Mouse (Mus musculus) kidney, embryonic 14.5 days (tissue): ENCODE results near the gene Mknk2. TPM values are rescaled to one million over a fixed set of nuclear protein-coding genes. Genes with fewer than 3 reads are reported as not detected.
"Not testable (repeated sequence)": the region's sequence is repeated elsewhere in the genome, so short reads cannot be mapped to it uniquely, and the experiment has no call there.

Source experiments
- ATAC-seq: fragments of 200-750 bp; cut with Nextera tagmentation; 2 replicates; pipeline ENCODE4 v1.8.0; 2017; ENCODE audit warnings: moderate number of reproducible peaks, mild to moderate bottlenecking, moderate TSS enrichment, moderate library complexity; ENCODE audit not compliant: low FRiP score, low TSS enrichment
- H3K27ac ChIP-seq: fragments of 300-500 bp; sonication (generic); 2 replicates; pipeline ENCODE4 v1.5.1; 2014; ENCODE audit warnings: low read depth, mild to moderate bottlenecking, low read length, moderate library complexity, mixed read lengths
- H3K27me3 ChIP-seq: fragments of 300-500 bp; sonication (generic); 2 replicates; pipeline ENCODE4 v1.6.1; 2014; ENCODE audit warnings: mild to moderate bottlenecking, low read length; ENCODE audit not compliant: control insufficient read depth, insufficient read depth
- H3K36me3 ChIP-seq: fragments of 300-500 bp; sonication (generic); 2 replicates; pipeline ENCODE4 v1.6.1; 2014; ENCODE audit warnings: low read length, mixed read lengths; ENCODE audit not compliant: control insufficient read depth, insufficient read depth
- H3K4me1 ChIP-seq: fragments of 300-500 bp; sonication (generic); 2 replicates; pipeline ENCODE4 v1.6.1; 2014; ENCODE audit warnings: low read length, mixed read lengths; ENCODE audit not compliant: control insufficient read depth, insufficient read depth
- H3K4me2 ChIP-seq: fragments of 300-500 bp; sonication (generic); replicated peaks from 2 replicates; pipeline ENCODE4 v1.6.1; 2014; ENCODE audit warnings: low read depth, mild to moderate bottlenecking, low read length
- H3K4me3 ChIP-seq: fragments of 300-500 bp; sonication (generic); 2 replicates; pipeline ENCODE4 v1.5.1; 2014; ENCODE audit warnings: mild to moderate bottlenecking, low read length
- H3K9ac ChIP-seq: fragments of 300-500 bp; sonication (generic); 2 replicates; pipeline ENCODE4 v1.6.1; 2014; ENCODE audit warnings: low read depth, mild to moderate bottlenecking, low read length, moderate library complexity
- H3K9me3 ChIP-seq: fragments of 300-500 bp; sonication (generic); 2 replicates; pipeline ENCODE4 v1.6.1; 2016; ENCODE audit warnings: low read length; ENCODE audit not compliant: control insufficient read depth
- WGBS: fragments of 180-500 bp; shearing (Covaris S2); extraction: QIAGEN DNeasy Blood & Tissue Kit; methylation state at CpG from one replicate; pipeline ENCODE4 v1.1.7; 2014; 5-methylcytosine and 5-hydroxymethylcytosine counted together
- polyA plus RNA-seq: library from polyadenylated mRNA; unstranded; fragments of >200 nt; fragmentation: Nextera tagmentation; extraction: Ambion mirVana; gene quantifications from 2 replicates; pipeline ENCODE4 v1.2.1, GENCODE M21; 2014

Gene Mknk2
- polyA plus RNA-seq, 1 experiment from 2014 or later = 99.2 TPM

DNA sequence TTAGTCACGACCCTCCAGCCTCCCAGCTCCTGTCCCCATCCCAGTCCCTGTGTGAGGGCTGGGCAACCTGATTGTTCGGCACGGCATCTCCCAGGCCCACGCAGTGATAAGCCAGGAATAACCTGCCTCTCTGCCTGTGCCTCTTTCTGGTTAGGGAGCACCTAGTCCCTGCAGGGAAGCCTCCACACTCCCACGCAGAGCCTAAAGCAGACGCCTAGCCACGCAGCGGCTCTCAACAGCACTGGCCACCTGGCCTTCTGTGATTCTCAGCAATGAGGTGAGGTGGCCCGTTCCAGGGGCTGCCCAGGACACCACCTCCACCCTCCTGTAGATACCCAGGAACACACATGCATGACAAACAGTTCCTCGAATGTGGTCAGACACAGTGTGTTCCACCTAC lies 27.5 kb downstream of the Mknk2 start:
- ATAC-seq = no peak
- H3K4me2 ChIP-seq = no peak overlapping the region
- H3K27ac ChIP-seq = no peak overlapping the region
- WGBS = 85% methylated on average over 10 of the region's 10 CpGs
- no peaks in the 10 kb centered on the region for H3K9me3 ChIP-seq
- H3K4me1 ChIP-seq = peaks cover 8% of the 10 kb centered on the region
- no peak overlapping the region for H3K9ac ChIP-seq
- no peaks in the 10 kb centered on the region for H3K27me3 ChIP-seq
- no peak overlapping the region for H3K4me3 ChIP-seq
- peaks cover 33% of the 10 kb centered on the region for H3K36me3 ChIP-seq

GRCm38 (mm10) chr10:80649910-80650309 lies 28.0 kb downstream of the Mknk2 start:
- not testable (repeated sequence) for H3K9ac ChIP-seq, H3K4me1 ChIP-seq, H3K4me2 ChIP-seq, ATAC-seq, H3K27me3 ChIP-seq, H3K27ac ChIP-seq, H3K9me3 ChIP-seq, H3K4me3 ChIP-seq
- H3K36me3 ChIP-seq = peaks cover 38% of the 10 kb centered on the region
- WGBS = 90% methylated on average over 6 of the region's 6 CpGs

- Histone ChIP-seq H3K27ac (no peak overlapping the region), H3K36me3 (peaks cover 59% of the 10 kb centered on the region), H3K4me3 (no peak overlapping the region), H3K9me3 (no peaks in the 10 kb centered on the region), H3K27me3 (no peaks in the 10 kb centered on the region), H3K9ac (no peak overlapping the region), H3K4me1 (no peaks in the 10 kb centered on the region), H3K4me2 (no peak overlapping the region)
- WGBS = 89% methylated on average over 10 of the region's 10 CpGs
- ATAC-seq = no peak
Measured at GRCm38 (mm10) chr10:80646936-80647335, 31.0 kb downstream of the Mknk2 start.

- Histone ChIP-seq H3K9me3 (no peaks in the 10 kb centered on the region), H3K4me2 (no peak overlapping the region), H3K27ac (no peak overlapping the region), H3K9ac (no peak overlapping the region), H3K36me3 (peaks cover 75% of the 10 kb centered on the region), H3K27me3 (no peaks in the 10 kb centered on the region), H3K4me3 (no peak overlapping the region), H3K4me1 (no peaks in the 10 kb centered on the region)
- 75% methylated on average over 6 of the region's 6 CpGs for WGBS
- no peak for ATAC-seq
Measured at GRCm38 (mm10) chr10:80635345-80635744, 42.6 kb downstream of the Mknk2 start.

GRCm38 (mm10) chr10:80628925-80629324 lies 49.0 kb downstream of the Mknk2 start:
- peaks cover 18% of the 10 kb centered on the region for H3K36me3 ChIP-seq
- ATAC-seq = no peak
- H3K4me3 ChIP-seq = no peak overlapping the region
- peaks cover 34% of the 10 kb centered on the region for H3K4me1 ChIP-seq
- WGBS = 84% methylated on average over 9 of the region's 9 CpGs
- no peaks in the 10 kb centered on the region for H3K27me3 ChIP-seq
- H3K9ac ChIP-seq = peak overlapping the region; percentile 9; the same call in 1 of the 2 replicates
- no peaks in the 10 kb centered on the region for H3K9me3 ChIP-seq
- no peak overlapping the region for H3K27ac ChIP-seq
- no peak overlapping the region for H3K4me2 ChIP-seq

DNA sequence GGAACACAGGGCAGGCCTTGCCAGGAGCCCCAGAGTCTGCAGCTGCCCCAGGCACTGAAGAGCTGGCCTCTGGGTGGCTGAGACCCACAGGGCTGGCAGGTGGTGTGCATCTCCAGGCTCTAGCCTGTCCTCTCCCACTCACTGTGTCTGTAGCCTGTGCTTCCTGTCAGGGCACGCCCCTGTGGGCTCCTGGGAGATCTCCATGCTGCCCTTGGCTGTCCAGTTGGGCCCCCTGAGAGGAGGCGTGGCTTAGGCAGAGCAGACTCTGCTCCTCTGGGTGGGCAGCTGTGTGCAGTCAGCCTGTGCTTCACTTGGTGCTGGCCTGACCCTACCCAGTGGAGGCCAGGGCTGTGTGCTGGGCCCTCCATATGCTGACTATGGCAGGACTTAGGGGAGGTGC lies 50.2 kb downstream of the Mknk2 start:
- ATAC-seq = peak; percentile 87
- no peaks in the 10 kb centered on the region for H3K9me3 ChIP-seq
- H3K27ac ChIP-seq = peak overlapping the region; percentile 68
- H3K27me3 ChIP-seq = no peaks in the 10 kb centered on the region
- WGBS = 34% methylated on average over 2 of the region's 2 CpGs
- H3K4me2 ChIP-seq = no peak overlapping the region; the same call in 1 of the 2 replicates
- peaks cover 36% of the 10 kb centered on the region for H3K4me1 ChIP-seq
- H3K36me3 ChIP-seq = peaks cover 15% of the 10 kb centered on the region
- no peak overlapping the region for H3K4me3 ChIP-seq
- no peak overlapping the region for H3K9ac ChIP-seq

- H3K4me1 ChIP-seq = peaks cover 39% of the 10 kb centered on the region
- H3K4me3 ChIP-seq = no peak overlapping the region
- ATAC-seq = no peak
- H3K27ac ChIP-seq = no peak overlapping the region
- H3K9me3 ChIP-seq = no peaks in the 10 kb centered on the region
- 82% methylated on average over 4 of the region's 4 CpGs for WGBS
- no peaks in the 10 kb centered on the region for H3K27me3 ChIP-seq
- H3K36me3 ChIP-seq = peaks cover 8% of the 10 kb centered on the region
- no peak overlapping the region for H3K9ac ChIP-seq
- no peak overlapping the region for H3K4me2 ChIP-seq
Measured at GRCm38 (mm10) chr10:80625764-80626163, 52.1 kb downstream of the Mknk2 start.

- Histone ChIP-seq H3K27ac (peak overlapping the region; percentile 81), H3K9ac (peak overlapping the region; percentile 95), H3K36me3 (peaks cover 7% of the 10 kb centered on the region; the same call in 1 of the 2 replicates), H3K4me3 (peak overlapping the region; percentile 74), H3K4me1 (peaks cover 39% of the 10 kb centered on the region), H3K9me3 (no peaks in the 10 kb centered on the region), H3K27me3 (no peaks in the 10 kb centered on the region), H3K4me2 (peak overlapping the region; percentile 73)
- 6% methylated on average over 15 of the region's 15 CpGs for WGBS
- no peak for ATAC-seq
Measured at GRCm38 (mm10) chr10:80623457-80624191, 54.3 kb downstream of the Mknk2 start.

DNA sequence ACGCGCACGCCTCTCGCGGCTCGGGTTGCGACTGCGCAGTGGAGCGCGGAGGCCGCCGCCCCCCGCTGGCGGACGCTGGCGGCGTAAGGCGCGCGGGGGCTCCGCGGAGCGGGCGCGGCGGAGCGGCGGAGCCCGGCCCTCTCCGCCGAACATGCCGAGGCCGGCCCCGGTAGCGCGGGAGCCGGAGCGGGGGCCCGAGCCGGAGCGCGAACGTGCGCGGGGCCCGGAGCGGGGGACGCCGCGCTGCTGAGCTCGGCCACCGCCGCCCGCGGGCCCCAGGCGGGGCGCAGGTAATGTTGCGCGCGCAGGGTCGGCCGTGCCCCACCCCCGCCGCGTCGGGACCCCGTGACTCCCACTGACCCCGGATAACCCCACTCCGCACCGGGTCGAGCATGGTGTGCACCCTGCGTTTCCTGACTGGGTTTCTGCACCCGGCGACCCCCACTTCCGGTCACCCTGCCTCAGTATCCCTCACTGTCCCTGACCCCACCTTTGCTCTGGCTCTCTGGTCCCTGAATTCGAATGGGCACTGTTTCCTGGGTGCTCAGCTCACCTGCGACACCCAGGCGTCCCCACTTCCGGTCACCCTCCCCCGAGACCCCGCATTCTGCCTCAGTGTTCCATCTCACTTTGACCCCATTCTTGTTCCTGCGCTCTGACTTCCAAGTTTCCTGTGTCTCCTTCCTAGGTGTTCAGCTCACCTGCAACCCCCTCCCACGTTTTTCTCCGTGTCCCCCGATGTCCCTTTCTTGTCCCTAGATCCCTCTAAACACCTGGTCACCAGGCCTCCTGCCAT lies 55.1 kb downstream of the Mknk2 start, which contains the start of gene Csnk1g2:
TSS of gene Csnk1g2 (plus strand) at position 178 of the 796 bp plus-strand sequence.
- H3K36me3 ChIP-seq = peaks cover 7% of the 10 kb centered on the region; the same call in 1 of the 2 replicates
- no peaks in the 10 kb centered on the region for H3K27me3 ChIP-seq
- no peaks in the 10 kb centered on the region for H3K9me3 ChIP-seq
- H3K4me3 ChIP-seq = peak within 1 kb of the TSS; percentile 74
- H3K9ac ChIP-seq = peak within 1 kb of the TSS; percentile 95
- under 1% methylated on average over 62 of the region's 85 CpGs for WGBS
- H3K27ac ChIP-seq = peak within 1 kb of the TSS; percentile 95
- H3K4me2 ChIP-seq = peak within 1 kb of the TSS; percentile 82
- peak; percentile 14 for ATAC-seq
- H3K4me1 ChIP-seq = peaks cover 37% of the 10 kb centered on the region
